Mouse (Mus musculus): ENCODE measurements at regions not wholly inside any gene's neighbourhood (a gene's known extent, or its start where the extent isn't known, plus 50 kb on each side); places are given as distances from the start of the nearest gene placed in this dataset.

GRCm38 (mm10) chr6:55781146-55781545, 55.5 kb upstream of the Itprid1 start:
- H3K4me3 ChIP-seq (ENCODE audit: insufficient read depth in 1 of 2, low read depth in 2 of 2, low read length in 2 of 2): no peak overlapping the region
- no peak overlapping the region for H3K27ac ChIP-seq
- H3K9me3 ChIP-seq (ENCODE audit: control insufficient read depth, low read length): no peaks in the 10 kb centered on the region
- 36% methylated on average over 3 of the region's 3 CpGs for WGBS (ENCODE audit: insufficient replicate concordance)
- H3K36me3 ChIP-seq (replicated peaks; ENCODE audit: control insufficient read depth, insufficient read depth, low read depth): no peaks in the 10 kb centered on the region
- H3K9ac ChIP-seq (replicated peaks): no peak overlapping the region
- no peak for ATAC-seq (ENCODE audit: insufficient read depth)
- no peak overlapping the region for H3K4me2 ChIP-seq (ENCODE audit: low read depth)
- TF ChIP-seq EP300 (IDR thresholded peaks at IDR 0.05; ENCODE audit: low read depth): no peak
- TF ChIP-seq CTCF (IDR thresholded peaks at IDR 0.05; ENCODE audit: low read depth): peak; percentile 51
- no peak for DNase-seq (ENCODE audit: low read depth in 3 of 3, low spot score in 3 of 3)
- no peaks in the 10 kb centered on the region for H3K27me3 ChIP-seq (ENCODE audit: control insufficient read depth, insufficient read depth, low read length)
- no peaks in the 10 kb centered on the region for H3K4me1 ChIP-seq (replicated peaks; ENCODE audit: control insufficient read depth in 2 of 2, insufficient read depth in 2 of 2, low read length in 1 of 2)

- no peak overlapping the region for H3K27ac ChIP-seq
- H3K9ac ChIP-seq (replicated peaks): no peak overlapping the region
- TF ChIP-seq EP300 (IDR thresholded peaks at IDR 0.05; ENCODE audit: low read depth) (no peak), CTCF (IDR thresholded peaks at IDR 0.05; ENCODE audit: low read depth) (no peak)
- ATAC-seq (ENCODE audit: insufficient read depth) (no peak), DNase-seq (ENCODE audit: low read depth in 3 of 3, low spot score in 3 of 3) (no peak)
- no peak overlapping the region for H3K4me3 ChIP-seq (ENCODE audit: insufficient read depth in 1 of 2, low read depth in 2 of 2, low read length in 2 of 2)
- H3K36me3 ChIP-seq (replicated peaks; ENCODE audit: control insufficient read depth, insufficient read depth, low read depth): no peaks in the 10 kb centered on the region
- H3K9me3 ChIP-seq (ENCODE audit: control insufficient read depth, low read length): no peaks in the 10 kb centered on the region
- H3K27me3 ChIP-seq (ENCODE audit: control insufficient read depth, insufficient read depth, low read length): no peaks in the 10 kb centered on the region
- H3K4me1 ChIP-seq (replicated peaks; ENCODE audit: control insufficient read depth in 2 of 2, insufficient read depth in 2 of 2, low read length in 1 of 2): no peaks in the 10 kb centered on the region
- H3K4me2 ChIP-seq (ENCODE audit: low read depth): no peak overlapping the region
- 63% methylated on average over 5 of the region's 5 CpGs for WGBS (ENCODE audit: insufficient replicate concordance)
Measured at GRCm38 (mm10) chr6:55775527-55775926, 61.2 kb upstream of the Itprid1 start.

GRCm38 (mm10) chr6:55770341-55770740, 66.4 kb upstream of the Itprid1 start:
- Histone ChIP-seq H3K27me3 (ENCODE audit: control insufficient read depth, insufficient read depth, low read length) (no peaks in the 10 kb centered on the region), H3K9ac (replicated peaks) (no peak overlapping the region), H3K4me2 (ENCODE audit: low read depth) (no peak overlapping the region), H3K36me3 (replicated peaks; ENCODE audit: control insufficient read depth, insufficient read depth, low read depth) (no peaks in the 10 kb centered on the region), H3K4me3 (ENCODE audit: insufficient read depth in 1 of 2, low read depth in 2 of 2, low read length in 2 of 2) (no peak overlapping the region), H3K9me3 (ENCODE audit: control insufficient read depth, low read length) (no peaks in the 10 kb centered on the region), H3K4me1 (replicated peaks; ENCODE audit: control insufficient read depth in 2 of 2, insufficient read depth in 2 of 2, low read length in 1 of 2) (no peaks in the 10 kb centered on the region), H3K27ac (no peak overlapping the region)
- 51% methylated on average over 8 of the region's 8 CpGs for WGBS (ENCODE audit: insufficient replicate concordance)
- no peak for DNase-seq (ENCODE audit: low read depth in 3 of 3, low spot score in 3 of 3)
- TF ChIP-seq EP300 (IDR thresholded peaks at IDR 0.05; ENCODE audit: low read depth) (no peak), CTCF (IDR thresholded peaks at IDR 0.05; ENCODE audit: low read depth) (no peak)
- no peak for ATAC-seq (ENCODE audit: insufficient read depth)

- H3K4me2 ChIP-seq (ENCODE audit: low read depth): no peak overlapping the region
- no peaks in the 10 kb centered on the region for H3K9me3 ChIP-seq (ENCODE audit: control insufficient read depth, low read length)
- no peaks in the 10 kb centered on the region for H3K36me3 ChIP-seq (replicated peaks; ENCODE audit: control insufficient read depth, insufficient read depth, low read depth)
- H3K4me1 ChIP-seq (replicated peaks; ENCODE audit: control insufficient read depth in 2 of 2, insufficient read depth in 2 of 2, low read length in 1 of 2): no peaks in the 10 kb centered on the region
- no peak overlapping the region for H3K9ac ChIP-seq (replicated peaks)
- H3K27ac ChIP-seq: no peak overlapping the region
- 57% methylated on average over 6 of the region's 6 CpGs for WGBS (ENCODE audit: insufficient replicate concordance)
- no peak for ATAC-seq (ENCODE audit: insufficient read depth)
- H3K4me3 ChIP-seq (ENCODE audit: insufficient read depth in 1 of 2, low read depth in 2 of 2, low read length in 2 of 2): no peak overlapping the region
- no peak for TF ChIP-seq CTCF (IDR thresholded peaks at IDR 0.05; ENCODE audit: low read depth)
- no peak for TF ChIP-seq EP300 (IDR thresholded peaks at IDR 0.05; ENCODE audit: low read depth)
- no peak for DNase-seq (ENCODE audit: low read depth in 3 of 3, low spot score in 3 of 3)
- H3K27me3 ChIP-seq (ENCODE audit: control insufficient read depth, insufficient read depth, low read length): no peaks in the 10 kb centered on the region
Measured at GRCm38 (mm10) chr6:55755491-55755890, 74.4 kb upstream of the Neurod6 start.

- no peaks in the 10 kb centered on the region for H3K4me1 ChIP-seq (replicated peaks; ENCODE audit: control insufficient read depth in 2 of 2, insufficient read depth in 2 of 2, low read length in 1 of 2)
- no peaks in the 10 kb centered on the region for H3K9me3 ChIP-seq (ENCODE audit: control insufficient read depth, low read length)
- WGBS (ENCODE audit: insufficient replicate concordance): 72% methylated on average over 11 of the region's 11 CpGs
- no peak overlapping the region for H3K4me2 ChIP-seq (ENCODE audit: low read depth)
- no peak overlapping the region for H3K4me3 ChIP-seq (ENCODE audit: insufficient read depth in 1 of 2, low read depth in 2 of 2, low read length in 2 of 2)
- no peak for DNase-seq (ENCODE audit: low read depth in 3 of 3, low spot score in 3 of 3)
- no peak overlapping the region for H3K27ac ChIP-seq
- H3K27me3 ChIP-seq (ENCODE audit: control insufficient read depth, insufficient read depth, low read length): no peaks in the 10 kb centered on the region
- H3K36me3 ChIP-seq (replicated peaks; ENCODE audit: control insufficient read depth, insufficient read depth, low read depth): no peaks in the 10 kb centered on the region
- TF ChIP-seq EP300 (IDR thresholded peaks at IDR 0.05; ENCODE audit: low read depth) (no peak), CTCF (IDR thresholded peaks at IDR 0.05; ENCODE audit: low read depth) (no peak)
- no peak overlapping the region for H3K9ac ChIP-seq (replicated peaks)
- no peak for ATAC-seq (ENCODE audit: insufficient read depth)
Measured at GRCm38 (mm10) chr6:55750831-55751230, 69.8 kb upstream of the Neurod6 start.

- Histone ChIP-seq H3K36me3 (replicated peaks; ENCODE audit: control insufficient read depth, insufficient read depth, low read depth) (no peaks in the 10 kb centered on the region), H3K27me3 (ENCODE audit: control insufficient read depth, insufficient read depth, low read length) (no peaks in the 10 kb centered on the region), H3K9me3 (ENCODE audit: control insufficient read depth, low read length) (no peaks in the 10 kb centered on the region), H3K4me2 (ENCODE audit: low read depth) (no peak overlapping the region), H3K4me3 (ENCODE audit: insufficient read depth in 1 of 2, low read depth in 2 of 2, low read length in 2 of 2) (no peak overlapping the region), H3K4me1 (replicated peaks; ENCODE audit: control insufficient read depth in 2 of 2, insufficient read depth in 2 of 2, low read length in 1 of 2) (no peaks in the 10 kb centered on the region), H3K27ac (no peak overlapping the region), H3K9ac (replicated peaks) (no peak overlapping the region)
- no peak for ATAC-seq (ENCODE audit: insufficient read depth)
- WGBS (ENCODE audit: insufficient replicate concordance): 23% methylated on average over 2 of the region's 2 CpGs
- TF ChIP-seq EP300 (IDR thresholded peaks at IDR 0.05; ENCODE audit: low read depth): no peak
- TF ChIP-seq CTCF (IDR thresholded peaks at IDR 0.05; ENCODE audit: low read depth): no peak
- DNase-seq (ENCODE audit: low read depth in 3 of 3, low spot score in 3 of 3): no peak
Measured at GRCm38 (mm10) chr6:55745859-55746151, 64.7 kb upstream of the Neurod6 start.
